Mouse (Mus musculus) left cerebral cortex, adult 8-10 months (tissue): Measurements from ENCODE around the gene Gm15056. TPM values are rescaled to one million over a fixed set of nuclear protein-coding genes. Genes with fewer than 3 reads are reported as not detected.

Experiments used
- DNase-seq, 2 experiments: peaks; one replicate each; pipeline ENCODE4 v3.0.0; 2022; ENCODE audit warnings: low spot score in 2 of 2
- total RNA-seq, 4 experiments: library from RNA; stranded (reverse); gene quantifications; 2 replicates each; pipeline ENCODE4 v1.2.4; 2022

Gm15056 gene
- not detected for total RNA-seq

- no peak for DNase-seq
Observed at GRCm38 (mm10) chr8:20902527-20902926, at the start of gene Gm15056. Gm15056 (minus strand) TSS chr8:20902627.

GRCm38 (mm10) chr8:20944610-20945009 lies 42.2 kb upstream of the Gm15056 start, which contains the start of gene AY761185:
AY761185 (minus strand) TSS chr8:20944710.
- no peak for DNase-seq

GRCm38 (mm10) chr8:20921971-20922370 lies 19.5 kb upstream of the Gm15056 start, which contains the start of gene Gm6040:
Gm6040 (minus strand) TSS chr8:20922071.
- DNase-seq = no peak

- no peak for DNase-seq
Observed at GRCm38 (mm10) chr8:20912288-20912687, 9.9 kb upstream of the Gm15056 start.

GRCm38 (mm10) chr8:20908256-20908655 lies 5.8 kb upstream of the Gm15056 start:
- no peak for DNase-seq

GRCm38 (mm10) chr8:20907119-20907518 lies 4.7 kb upstream of the Gm15056 start:
- no peak for DNase-seq

GRCm38 (mm10) chr8:20892369-20892768 lies 10.1 kb downstream of the Gm15056 start, which contains the start of gene Defb33:
Defb33 (plus strand) TSS chr8:20892669.
- no peak for DNase-seq

- DNase-seq = no peak
Observed at GRCm38 (mm10) chr8:20874608-20875007, 27.8 kb downstream of the Gm15056 start.

Other genes with a start within 250 kb of the Gm15056 start
- not detected for gene Defb33, start 10.0 kb downstream of the Gm15056 start, total RNA-seq
- not detected for gene Gm6040, start 19.4 kb upstream of the Gm15056 start, total RNA-seq
- not detected for gene AY761185, start 42.1 kb upstream of the Gm15056 start, total RNA-seq
- gene Defa21, start 122.9 kb upstream of the Gm15056 start, total RNA-seq = not detected
- not detected for gene Defa23, start 152.4 kb upstream of the Gm15056 start, total RNA-seq
- not detected for gene Defa35, start 162.4 kb upstream of the Gm15056 start, total RNA-seq
- not detected for gene Defa25, start 181.8 kb upstream of the Gm15056 start, total RNA-seq
- gene Gm14851, start 193.4 kb upstream of the Gm15056 start, total RNA-seq = not detected
- gene Defa30, start 232.0 kb upstream of the Gm15056 start, total RNA-seq = not detected